Mouse (Mus musculus): ENCODE results near the gene Rab3c.

Rab3c gene

GRCm38 (mm10) chr13:110280563-110281144 lies at the start of gene Rab3c:
TSS of gene Rab3c (minus strand) at chr13:110280996.
- DNase-seq (ENCODE audit: extremely low read depth, low read depth), result no peak

GRCm38 (mm10) chr13:110318746-110319145 lies 38.0 kb upstream of the Rab3c start:
- DNase-seq (ENCODE audit: extremely low read depth, low read depth), result no peak

GRCm38 (mm10) chr13:110307188-110307587 lies 26.4 kb upstream of the Rab3c start:
- no peak for DNase-seq (ENCODE audit: extremely low read depth, low read depth)

- DNase-seq (ENCODE audit: extremely low read depth, low read depth), result peak; percentile 35
These were observed 16.3 kb upstream of the Rab3c start for GRCm38 (mm10) chr13:110297112-110297511.

GRCm38 (mm10) chr13:110288499-110288898 lies 7.7 kb upstream of the Rab3c start:
- DNase-seq (ENCODE audit: extremely low read depth, low read depth), result peak; percentile 95

- no peak for DNase-seq (ENCODE audit: extremely low read depth, low read depth)
These were observed 3.0 kb upstream of the Rab3c start for GRCm38 (mm10) chr13:110283781-110284180.

- no peak for DNase-seq (ENCODE audit: extremely low read depth, low read depth)
These were observed 701 bp downstream of the Rab3c start for GRCm38 (mm10) chr13:110280028-110280562.

GRCm38 (mm10) chr13:110278976-110279736 lies 1.6 kb downstream of the Rab3c start:
- no peak for DNase-seq (ENCODE audit: extremely low read depth, low read depth)

GRCm38 (mm10) chr13:110277709-110278108 lies 3.1 kb downstream of the Rab3c start:
- no peak for DNase-seq (ENCODE audit: extremely low read depth, low read depth)

GRCm38 (mm10) chr13:110275471-110275870 lies 5.3 kb downstream of the Rab3c start:
- no peak for DNase-seq (ENCODE audit: extremely low read depth, low read depth)

GRCm38 (mm10) chr13:110260649-110261048 lies 20.1 kb downstream of the Rab3c start:
- no peak for DNase-seq (ENCODE audit: extremely low read depth, low read depth)

- DNase-seq (ENCODE audit: extremely low read depth, low read depth), result no peak
These were observed 29.3 kb downstream of the Rab3c start for GRCm38 (mm10) chr13:110251453-110251852.

GRCm38 (mm10) chr13:110248481-110248880 lies 32.3 kb downstream of the Rab3c start:
- DNase-seq (ENCODE audit: extremely low read depth, low read depth), result no peak

- no peak for DNase-seq (ENCODE audit: extremely low read depth, low read depth)
These were observed 41.8 kb downstream of the Rab3c start for GRCm38 (mm10) chr13:110238970-110239369.

GRCm38 (mm10) chr13:110237209-110237935 lies 43.4 kb downstream of the Rab3c start:
- no peak for DNase-seq (ENCODE audit: extremely low read depth, low read depth)

- DNase-seq (ENCODE audit: extremely low read depth, low read depth), result no peak
These were observed 47.4 kb downstream of the Rab3c start for GRCm38 (mm10) chr13:110233364-110233763.

- no peak for DNase-seq (ENCODE audit: extremely low read depth, low read depth)
These were observed 49.6 kb downstream of the Rab3c start for GRCm38 (mm10) chr13:110231086-110231688.

- no peak for DNase-seq (ENCODE audit: extremely low read depth, low read depth)
These were observed 50.8 kb downstream of the Rab3c start for GRCm38 (mm10) chr13:110230046-110230445.

GRCm38 (mm10) chr13:110219195-110219594 lies 61.6 kb downstream of the Rab3c start:
- no peak for DNase-seq (ENCODE audit: extremely low read depth, low read depth)

- DNase-seq (ENCODE audit: extremely low read depth, low read depth), result no peak
These were observed 62.3 kb downstream of the Rab3c start for GRCm38 (mm10) chr13:110218497-110218896.

- no peak for DNase-seq (ENCODE audit: extremely low read depth, low read depth)
These were observed 69.2 kb downstream of the Rab3c start for GRCm38 (mm10) chr13:110211526-110212075.

Data from MEL-GATA-1-ER (cell line).